Mouse (Mus musculus): ENCODE results near the gene Nck2. TPM values are rescaled to one million over a fixed set of nuclear protein-coding genes. Genes with fewer than 3 reads are reported as not detected.

The Nck2 gene
- total RNA-seq (2021), result 10 to 100 TPM; 30.2 to 33.8 TPM

DNA sequence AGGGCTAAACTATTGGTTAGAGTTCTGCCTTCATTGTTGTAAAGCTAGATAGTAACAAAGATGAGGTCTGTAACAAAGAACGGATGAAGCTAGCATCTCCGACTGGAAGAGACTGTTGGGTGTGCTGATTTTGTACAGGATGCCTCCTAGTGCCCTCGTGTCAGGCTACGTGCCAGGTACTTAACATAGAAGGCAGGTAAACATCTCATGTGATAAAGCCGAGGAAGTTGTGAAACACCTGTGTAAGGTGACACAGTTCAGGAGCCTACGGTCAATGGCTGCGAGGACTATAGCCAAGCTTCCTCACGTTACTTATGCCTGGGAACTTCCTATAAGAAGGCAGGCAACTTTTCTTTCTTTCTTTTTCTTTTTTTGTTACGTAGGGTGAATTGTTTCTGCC lies at the start of gene Nck2:
Gene Nck2, plus strand, starts transcription at position 49 of the 400 bp plus-strand sequence.
- intact Hi-C loops (cut with DNase I), result loop anchor here (2.0 to 10.0 kb wide), 2 partner anchors 142 to 330 kb away; no protein-coding TSS in a partner anchor
- DNase-seq, result no peak

DNA sequence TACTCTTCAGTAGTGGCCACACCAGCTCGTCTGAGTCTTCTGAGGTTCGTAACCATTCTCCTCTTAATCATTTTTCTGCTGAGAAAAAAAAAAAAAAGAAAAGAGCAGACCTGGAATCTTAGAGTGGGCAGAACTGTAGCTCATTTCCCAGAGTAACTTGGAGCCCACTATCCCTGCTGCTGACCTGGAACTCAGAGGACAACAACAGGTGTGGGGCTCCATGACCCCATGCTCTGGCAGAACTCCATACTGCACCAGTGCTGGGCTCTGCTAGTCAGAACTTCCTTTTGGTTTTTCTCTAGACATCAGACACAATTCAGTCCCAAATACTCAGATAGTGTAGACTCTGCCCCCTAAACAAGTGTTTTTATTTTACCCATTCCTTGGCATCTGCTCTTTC lies 49.3 kb upstream of the Nck2 start:
- intact Hi-C loops (cut with DNase I), result loop anchor here (5.0 kb wide), 1 partner anchor 33 kb away; no protein-coding TSS in a partner anchor
- no peak for DNase-seq

- no peak for DNase-seq
- intact Hi-C loops (cut with DNase I), result loop anchor here (5.0 kb wide), 1 partner anchor 33 kb away; no protein-coding TSS in a partner anchor
Observed at GRCm38 (mm10) chr1:43395799-43396198, 48.6 kb upstream of the Nck2 start.

DNA sequence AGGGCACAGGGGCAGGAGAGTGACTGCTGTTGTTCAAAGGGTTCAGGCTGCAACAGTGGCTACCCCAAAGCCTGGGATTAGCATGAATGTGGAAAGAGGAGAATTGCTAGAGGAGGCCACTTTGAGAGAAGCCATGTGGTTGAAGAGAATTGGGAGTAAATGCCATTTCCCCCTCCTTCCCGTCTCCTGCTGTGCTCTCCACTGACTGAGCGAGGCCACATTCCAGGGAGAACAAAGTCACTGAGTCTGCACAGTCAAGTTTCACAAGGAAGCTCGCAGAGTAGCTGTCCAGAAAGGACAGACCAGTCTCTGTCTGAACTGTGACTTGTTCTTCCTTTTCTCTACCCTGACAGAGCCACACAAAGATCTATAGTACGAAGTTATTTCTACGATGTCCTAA lies 47.9 kb upstream of the Nck2 start:
- no peak for DNase-seq
- intact Hi-C loops (cut with DNase I), result loop anchor here (5.0 kb wide), 1 partner anchor 34 kb away; no protein-coding TSS in a partner anchor

GRCm38 (mm10) chr1:43397096-43397495 lies 47.3 kb upstream of the Nck2 start:
- DNase-seq, result no peak
- intact Hi-C loops (cut with DNase I), result loop anchor here (5.0 kb wide), 1 partner anchor 35 kb away; no protein-coding TSS in a partner anchor

DNA sequence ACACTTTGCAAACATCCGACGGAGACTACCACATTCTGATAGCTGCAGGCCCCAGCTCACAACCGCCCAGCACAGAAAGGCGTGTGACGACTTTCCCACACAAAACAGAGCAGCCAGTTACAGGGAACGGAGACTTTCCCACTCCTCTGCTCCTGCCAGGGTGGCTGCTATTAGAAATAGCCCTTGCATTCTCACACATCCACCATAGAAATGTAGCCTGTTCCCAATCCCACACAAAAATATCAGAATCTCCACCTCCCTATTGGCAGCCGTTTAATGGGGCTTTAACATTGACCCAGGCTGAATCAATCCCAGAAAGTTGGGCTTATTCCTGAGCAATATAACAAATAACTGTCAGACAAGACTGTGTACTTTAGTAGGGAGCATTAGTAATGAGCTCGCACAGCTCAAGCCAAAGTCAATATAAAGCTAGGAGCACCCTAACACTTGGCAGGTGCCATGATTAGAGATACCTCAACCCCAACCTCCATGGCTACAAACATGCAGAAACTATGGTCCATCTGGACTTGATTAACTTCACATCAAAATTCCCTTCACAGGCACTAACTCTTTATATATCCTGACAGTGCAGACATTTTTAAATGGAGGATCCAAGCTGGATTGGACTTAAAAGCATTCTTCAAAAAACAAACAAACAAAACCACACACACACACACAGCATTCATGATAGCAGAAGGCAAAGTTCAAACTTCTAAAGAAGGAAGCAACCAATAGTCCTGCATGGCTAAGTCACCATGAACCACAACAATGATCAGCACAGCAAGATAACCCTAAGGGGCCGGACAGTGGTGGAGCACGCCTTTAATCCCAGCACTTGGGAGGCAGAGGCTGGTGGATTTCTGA lies 45.4 kb upstream of the Nck2 start:
- DNase-seq, result no peak
- intact Hi-C loops (cut with DNase I), result loop anchor here (5.0 kb wide), 1 partner anchor 37 kb away; no protein-coding TSS in a partner anchor

DNA sequence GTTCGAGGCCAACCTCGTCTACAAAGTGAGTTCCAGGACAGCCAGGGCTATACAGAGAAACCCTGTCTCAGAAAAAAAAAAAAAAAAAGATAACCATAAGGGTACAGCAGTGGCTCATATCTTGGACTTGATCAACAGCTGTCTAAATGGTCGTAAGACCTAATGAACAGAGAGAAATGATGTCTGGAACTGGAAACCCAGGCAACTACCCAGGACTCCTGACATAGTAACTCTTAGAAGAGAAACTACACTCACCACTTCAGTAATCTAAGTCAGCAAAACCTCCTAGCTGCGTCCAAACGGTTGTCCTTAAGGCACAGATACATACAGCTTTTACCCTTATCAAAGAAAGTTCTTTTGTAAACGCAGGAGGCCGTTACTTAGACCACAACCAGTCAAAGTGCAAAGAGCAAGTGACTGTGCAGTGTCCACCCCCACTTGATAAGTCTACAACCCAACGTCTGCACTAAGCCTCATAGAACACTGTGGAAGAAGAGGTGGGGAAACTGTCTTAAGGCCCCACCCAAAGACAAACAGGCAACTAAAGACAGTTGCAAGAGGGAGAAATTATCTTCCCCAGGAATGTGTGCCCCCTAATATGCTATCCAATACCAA lies 44.7 kb upstream of the Nck2 start:
- no peak for DNase-seq
- intact Hi-C loops (cut with DNase I), result loop anchor here (5.0 kb wide), 1 partner anchor 37 kb away; no protein-coding TSS in a partner anchor

DNA sequence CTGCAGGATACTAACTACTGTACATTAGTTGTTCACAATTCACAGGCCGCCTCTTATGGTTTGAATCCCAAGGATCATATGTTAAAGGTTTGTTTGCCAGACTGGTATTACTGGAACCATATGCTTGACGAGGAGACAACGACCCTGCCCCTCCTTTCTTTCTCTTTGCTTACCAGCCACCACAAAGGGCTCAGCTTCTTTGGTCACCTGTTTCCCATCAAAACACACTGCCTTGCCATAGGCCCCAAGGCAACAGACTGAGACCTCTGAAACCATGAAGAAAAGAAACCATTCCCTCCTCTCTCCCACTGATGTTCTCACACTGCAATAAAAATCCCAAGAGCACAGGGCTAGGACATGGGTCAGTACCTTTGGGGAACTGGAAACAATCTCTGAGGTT lies 43.7 kb upstream of the Nck2 start:
- no peak for DNase-seq
- intact Hi-C loops (cut with DNase I), result no loop called here

DNA sequence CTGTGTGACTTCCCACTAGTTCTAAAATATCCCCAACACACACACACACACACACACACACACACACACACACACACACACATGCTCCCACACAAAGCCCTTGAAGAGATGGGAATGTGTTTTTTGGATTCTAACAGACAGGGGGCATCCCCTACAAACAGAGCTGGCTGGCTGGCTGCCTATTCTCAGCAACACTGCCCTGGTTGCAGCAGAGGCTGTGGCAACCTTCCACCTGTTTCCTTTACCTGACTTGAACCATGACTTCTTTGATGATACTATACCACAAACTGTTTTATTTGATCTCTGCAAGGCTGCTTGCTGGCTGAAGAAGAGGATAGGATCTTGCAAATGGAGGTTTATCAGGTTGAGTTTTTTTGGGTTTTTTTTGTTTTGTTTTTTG lies 41.0 kb upstream of the Nck2 start:
- intact Hi-C loops (cut with DNase I), result no loop called here
- DNase-seq, result peak; percentile 44 to 60

DNA sequence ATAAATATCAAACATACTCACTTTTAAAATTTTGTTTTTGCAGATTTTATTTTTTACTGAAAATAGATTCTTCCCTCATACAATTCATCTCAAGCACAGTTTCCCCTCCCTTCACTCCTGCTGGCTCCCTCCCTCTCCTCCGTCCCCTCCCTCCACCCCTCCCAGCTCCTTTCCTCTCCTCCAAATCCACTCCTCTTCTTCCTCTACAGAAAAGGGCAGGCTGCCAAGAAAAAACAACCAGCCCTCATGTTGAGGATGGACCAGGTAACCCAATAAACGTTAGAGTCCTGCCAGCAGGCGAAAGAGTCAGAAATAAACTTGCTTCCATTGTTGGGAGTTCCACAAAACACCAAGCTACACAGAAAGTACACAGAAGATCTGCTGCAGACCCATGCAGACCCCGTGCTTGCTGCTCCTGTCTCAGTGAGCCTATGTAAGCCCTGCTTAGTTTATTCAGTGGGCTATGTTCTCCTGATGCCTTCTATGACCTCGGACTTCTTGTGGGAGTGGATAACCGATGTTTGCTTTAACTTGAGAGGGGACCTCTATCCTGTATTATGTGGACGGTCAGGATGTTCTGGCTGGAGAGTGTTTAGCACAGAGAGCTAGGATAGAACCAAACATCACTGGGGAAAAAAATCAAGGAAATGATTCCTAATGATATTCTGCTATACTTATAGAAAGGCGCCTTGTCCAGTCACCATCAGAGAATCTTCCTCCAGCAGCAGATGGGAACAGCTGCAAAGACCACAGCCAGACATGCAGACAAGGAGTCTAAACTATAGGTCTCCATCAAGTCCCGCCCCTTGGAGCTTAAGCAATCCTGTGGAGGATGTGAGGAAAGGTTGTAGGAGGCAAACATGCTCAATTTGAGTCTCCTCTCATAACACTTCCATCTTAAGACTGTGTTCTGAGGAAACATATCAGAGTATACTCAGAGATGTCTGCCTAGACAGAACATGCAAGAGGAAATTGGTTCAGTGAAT lies 39.4 kb upstream of the Nck2 start:
- no peak for DNase-seq
- intact Hi-C loops (cut with DNase I), result no loop called here

DNA sequence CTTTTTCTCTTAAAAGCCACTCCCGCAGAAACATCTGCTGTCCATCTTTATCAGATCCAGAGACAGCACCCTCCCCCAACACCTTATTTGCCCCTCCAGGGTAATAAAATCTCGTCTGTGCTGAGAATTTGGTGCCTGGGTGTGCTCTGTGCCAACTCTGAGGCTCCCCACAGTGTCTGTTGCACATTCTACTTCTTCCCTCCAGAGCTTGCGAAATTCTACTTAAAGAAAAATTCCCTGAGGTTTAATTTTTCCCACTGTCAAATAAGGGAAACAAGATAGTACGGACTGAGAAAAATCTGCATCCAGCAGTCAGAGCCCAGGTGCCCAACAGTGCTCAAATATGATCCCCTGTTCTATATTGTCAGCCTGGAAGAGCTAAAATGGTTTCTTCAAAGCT lies 35.4 kb upstream of the Nck2 start:
- intact Hi-C loops (cut with DNase I), result no loop called here

GRCm38 (mm10) chr1:43412825-43413224 lies 31.6 kb upstream of the Nck2 start:
- DNase-seq, result no peak
- intact Hi-C loops (cut with DNase I), result loop anchor here (5.0 kb wide), 3 partner anchors 51 to 111 kb away; no protein-coding TSS in a partner anchor

More for the DNA sequence above, 35.4 kb upstream of the Nck2 start:
- DNase-seq, result no peak

- intact Hi-C loops (cut with DNase I), result loop anchor here (5.0 kb wide), 3 partner anchors 51 to 111 kb away; no protein-coding TSS in a partner anchor
- peak; percentile 31 to 32 for DNase-seq
Observed at GRCm38 (mm10) chr1:43413298-43413697, 31.1 kb upstream of the Nck2 start.

DNA sequence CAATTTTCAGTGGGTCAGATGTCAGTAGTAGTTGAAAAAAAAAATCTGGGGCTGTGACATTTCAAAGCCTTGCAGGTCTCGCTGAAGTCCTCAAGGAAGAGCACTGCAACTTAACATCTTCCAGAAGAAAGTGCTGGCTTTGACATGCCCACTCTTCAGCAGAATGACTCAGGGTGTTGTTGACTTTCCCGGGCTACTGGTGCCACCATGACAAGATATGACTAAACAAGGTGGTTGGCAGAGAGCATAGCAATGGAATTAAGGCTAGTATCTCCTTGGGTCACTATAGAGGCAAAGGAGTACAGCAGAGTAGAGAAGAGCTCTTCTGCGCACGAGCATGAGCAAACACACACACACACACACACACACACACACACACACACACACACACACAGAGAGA lies 30.6 kb upstream of the Nck2 start:
- DNase-seq, result no peak
- intact Hi-C loops (cut with DNase I), result loop anchor here (5.0 kb wide), 3 partner anchors 51 to 111 kb away; no protein-coding TSS in a partner anchor

DNA sequence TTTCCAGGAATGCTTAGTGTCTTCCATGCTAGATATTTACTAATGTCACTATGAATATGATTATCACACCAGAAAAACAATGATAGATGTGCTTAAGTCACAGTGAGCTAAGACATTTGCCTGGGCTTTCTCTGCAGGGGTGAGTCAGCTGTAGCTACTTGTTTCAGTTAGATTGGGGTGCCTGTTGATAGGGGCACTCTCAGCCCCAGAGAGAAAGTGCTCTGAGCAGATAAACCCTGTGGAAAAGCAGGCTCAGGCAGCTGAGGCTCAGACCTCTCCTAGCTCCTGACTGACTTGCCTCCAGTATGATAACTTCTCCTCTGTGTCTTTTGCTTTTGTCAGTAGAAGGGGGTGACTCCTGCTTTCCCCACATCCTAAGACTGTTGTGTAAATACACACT lies 30.2 kb upstream of the Nck2 start:
- intact Hi-C loops (cut with DNase I), result loop anchor here (5.0 kb wide), 3 partner anchors 52 to 112 kb away; no protein-coding TSS in a partner anchor
- DNase-seq, result no peak

DNA sequence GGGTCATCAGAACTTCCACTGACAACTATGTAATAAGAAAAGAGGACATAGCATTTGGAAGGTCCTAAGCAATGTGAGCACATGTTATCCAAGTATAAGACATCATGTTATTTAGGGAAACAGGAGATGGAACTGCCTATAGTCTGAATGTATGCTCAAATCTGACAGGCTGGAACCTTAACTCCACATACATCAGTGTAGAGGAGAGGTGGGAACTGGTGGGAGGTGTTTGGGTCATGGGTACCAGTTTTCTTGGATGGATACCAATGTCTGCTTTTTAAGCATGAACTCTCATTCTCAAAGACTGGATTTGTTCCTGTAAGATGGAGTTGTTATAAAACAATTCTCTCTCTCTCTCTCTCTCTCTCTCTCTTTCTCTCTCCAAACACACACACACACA lies 29.4 kb upstream of the Nck2 start:
- intact Hi-C loops (cut with DNase I), result loop anchor here (5.0 kb wide), 3 partner anchors 53 to 113 kb away; no protein-coding TSS in a partner anchor
- DNase-seq, result no peak

DNA sequence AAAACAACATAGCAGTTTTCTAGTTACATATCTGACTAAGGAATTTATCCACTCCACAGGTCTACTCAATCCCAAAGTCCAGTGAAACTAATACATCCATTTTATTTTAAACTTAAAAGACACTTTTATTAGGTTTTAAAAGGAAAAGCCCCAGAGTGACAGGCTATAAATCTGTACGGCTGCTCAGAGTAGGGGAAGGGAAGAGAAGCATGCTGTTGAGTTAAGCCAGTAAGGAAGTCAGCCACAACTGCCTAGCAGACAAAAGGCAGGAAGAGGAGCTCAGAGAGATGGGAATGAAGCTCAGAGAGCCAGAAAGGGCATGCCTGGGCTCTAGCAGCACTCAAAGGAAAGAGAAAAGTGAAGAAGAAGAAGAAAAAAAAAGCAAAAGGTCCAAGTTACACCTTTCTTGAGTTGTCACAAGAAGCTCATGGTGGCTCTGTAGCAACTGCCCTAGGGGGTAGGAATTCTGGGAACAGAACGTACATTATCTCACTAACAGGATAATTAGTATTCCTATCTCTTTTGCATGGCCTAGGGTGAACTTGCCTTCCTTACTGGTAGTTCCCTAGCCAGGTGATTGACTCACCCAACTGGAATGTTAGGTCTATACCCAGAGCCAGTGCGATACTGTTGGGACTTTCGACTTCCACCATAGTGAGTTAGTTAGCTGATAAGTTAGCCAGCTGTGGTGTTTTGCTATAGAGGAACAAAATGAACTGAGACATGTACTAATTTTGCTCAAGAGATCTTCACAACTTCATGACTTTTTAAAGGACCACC lies 21.2 kb upstream of the Nck2 start:
- intact Hi-C loops (cut with DNase I), result no loop called here
- peak in 1 of 2 experiments; percentile 24 for DNase-seq

- DNase-seq, result peak; percentile 74 to 81
- intact Hi-C loops (cut with DNase I), result loop anchor here (2.0 kb wide), 1 partner anchor 20 kb away; no protein-coding TSS in a partner anchor
Observed at GRCm38 (mm10) chr1:43426526-43426925, 17.9 kb upstream of the Nck2 start.

- intact Hi-C loops (cut with DNase I), result loop anchor here (2.0 kb wide), 1 partner anchor 20 kb away; no protein-coding TSS in a partner anchor
Observed at GRCm38 (mm10) chr1:43426993-43427535, 17.3 kb upstream of the Nck2 start.

More at GRCm38 (mm10) chr1:43426993-43427535, 17.3 kb upstream of the Nck2 start:
- no peak for DNase-seq

All from heart, postnatal 10 days (tissue).